Mouse (Mus musculus) CH12.LX (cell line): Measurements from ENCODE around the gene Mettl6.

Experiments used
- BHLHE40 ChIP-seq: IDR thresholded peaks from 2 replicates; pipeline ENCODE4 v1.6.1; 2011; ENCODE audit warnings: mild to moderate bottlenecking, low read depth, low read length, improper control_type of control experiment
- CHD1 ChIP-seq: IDR thresholded peaks from 2 replicates; pipeline ENCODE4 v1.6.1; 2012; ENCODE audit warnings: low read depth, low read length, improper control_type of control experiment, inconsistent platforms
- CTCF ChIP-seq, 2 experiments: IDR thresholded peaks in 1 of 2; conservative IDR thresholded peaks in 1 of 2; 2 replicates each; pipeline ENCODE4 v1.5.1; 2011 to 2012; ENCODE audit warnings: low read depth in 2 of 2, low read length in 2 of 2, improper control_type of control experiment in 1 of 2, inconsistent platforms in 1 of 2, mild to moderate bottlenecking in 1 of 2, moderate library complexity in 1 of 2
- ELF1 ChIP-seq: IDR thresholded peaks from 2 replicates; pipeline ENCODE4 v1.6.1; 2014; ENCODE audit warnings: low read depth, mild to moderate bottlenecking, inconsistent platforms, low read length, improper control_type of control experiment
- MAFK ChIP-seq: IDR thresholded peaks from 2 replicates; pipeline ENCODE4 v1.6.1; 2011; ENCODE audit warnings: low read length, improper control_type of control experiment; ENCODE audit not compliant: insufficient replicate concordance
- MAX ChIP-seq: IDR thresholded peaks from 2 replicates; pipeline ENCODE4 v1.6.1; 2011; ENCODE audit warnings: low read length, improper control_type of control experiment
- MEF2A ChIP-seq: IDR thresholded peaks from 2 replicates; pipeline ENCODE4 v1.6.1; 2014; ENCODE audit warnings: low read depth, mild to moderate bottlenecking, inconsistent platforms, low read length, improper control_type of control experiment, borderline replicate concordance
- MXI1 ChIP-seq: IDR thresholded peaks from 2 replicates; pipeline ENCODE4 v1.6.1; 2011; ENCODE audit warnings: mild to moderate bottlenecking, low read depth, low read length, improper control_type of control experiment
- MYC ChIP-seq: IDR thresholded peaks from 2 replicates; pipeline ENCODE4 v1.6.1; 2011; ENCODE audit warnings: low read depth, mild to moderate bottlenecking, improper control_type of control experiment, low read length
- POLR2A ChIP-seq: IDR thresholded peaks from 2 replicates; pipeline ENCODE4 v1.6.1; 2011; ENCODE audit warnings: low read depth, mild to moderate bottlenecking, improper control_type of control experiment, low read length
- SMC3 ChIP-seq: IDR thresholded peaks from 2 replicates; pipeline ENCODE4 v1.6.1; 2011; ENCODE audit warnings: low read depth, low read length, improper control_type of control experiment
- TBP ChIP-seq: conservative IDR thresholded peaks from 2 replicates; pipeline ENCODE4 v1.6.1; 2011; ENCODE audit warnings: low read depth, low read length, improper control_type of control experiment
- USF1 ChIP-seq: IDR thresholded peaks from 2 replicates; pipeline ENCODE4 v1.6.1; 2014; ENCODE audit warnings: low read depth, mild to moderate bottlenecking, inconsistent platforms, low read length, improper control_type of control experiment
- ZKSCAN1 ChIP-seq: IDR thresholded peaks from 2 replicates; pipeline ENCODE4 v1.6.1; 2012; ENCODE audit warnings: low read depth, inconsistent platforms, low read length, improper control_type of control experiment, borderline replicate concordance

GRCm38 (mm10) chr14:31537298-31537697 lies 42.5 kb upstream of the Mettl6 start:
- TF ChIP-seq USF1, result no peak
- TF ChIP-seq MAX, result peak; percentile 43
- no peak for TF ChIP-seq TBP
- TF ChIP-seq CTCF (conservative IDR thresholded peaks at IDR 0.05 in 1 of 2, IDR thresholded peaks at IDR 0.05 in 1 of 2; ENCODE audit: low read depth in 2 of 2, low read length in 2 of 2), result no peak
- no peak for TF ChIP-seq ELF1
- TF ChIP-seq MAFK, result peak; percentile 23; the same call in 1 of the 2 replicates
- 0 out of 2 replicates have a peak, but pooled peaks have one; percentile 5 for TF ChIP-seq SMC3
- peak; percentile 28; the same call in 1 of the 2 replicates for TF ChIP-seq BHLHE40
- peak; percentile 59 for TF ChIP-seq MEF2A
- TF ChIP-seq POLR2A, result no peak
- no peak for TF ChIP-seq CHD1
- no peak for TF ChIP-seq ZKSCAN1
- peak; percentile 33; the same call in 1 of the 2 replicates for TF ChIP-seq MYC
- 0 out of 2 replicates have a peak, but pooled peaks have one; percentile 30 for TF ChIP-seq MXI1
